Mouse (Mus musculus): Measurements from ENCODE around the gene Apeh. TPM values are rescaled to one million over a fixed set of nuclear protein-coding genes. Genes with fewer than 3 reads are reported as not detected.
A peak's percentile ranks its signal among the peaks of the same experiment; 100 is the strongest.

Apeh gene
- total and polyA plus RNA-seq, 3 experiments, result 67.5 to 148 (median 119) TPM

DNA sequence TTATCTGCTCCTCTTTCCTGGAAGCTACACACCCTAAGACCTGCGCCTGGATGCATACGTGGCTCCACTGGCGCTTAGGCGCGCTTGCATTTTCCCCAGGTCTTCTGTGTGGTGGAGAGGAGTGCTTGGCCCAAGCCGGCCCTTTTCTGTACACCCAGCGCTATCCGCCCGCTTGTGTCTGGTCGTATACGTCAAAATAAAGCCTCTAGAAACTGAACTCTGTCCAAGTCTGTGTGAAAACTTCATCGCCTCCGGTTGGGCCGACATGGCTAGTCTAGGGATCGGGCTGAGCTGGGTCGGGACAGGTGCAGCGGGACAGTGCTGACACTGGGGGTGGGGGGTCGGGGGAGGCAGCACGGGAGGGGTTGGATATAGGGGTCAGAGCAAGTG lies 45.8 kb downstream of the Apeh start:
- peaks cover 75% of the 10 kb centered on the region for H3K4me1 ChIP-seq (ENCODE audit: insufficient read depth, low read depth, low read length)

DNA sequence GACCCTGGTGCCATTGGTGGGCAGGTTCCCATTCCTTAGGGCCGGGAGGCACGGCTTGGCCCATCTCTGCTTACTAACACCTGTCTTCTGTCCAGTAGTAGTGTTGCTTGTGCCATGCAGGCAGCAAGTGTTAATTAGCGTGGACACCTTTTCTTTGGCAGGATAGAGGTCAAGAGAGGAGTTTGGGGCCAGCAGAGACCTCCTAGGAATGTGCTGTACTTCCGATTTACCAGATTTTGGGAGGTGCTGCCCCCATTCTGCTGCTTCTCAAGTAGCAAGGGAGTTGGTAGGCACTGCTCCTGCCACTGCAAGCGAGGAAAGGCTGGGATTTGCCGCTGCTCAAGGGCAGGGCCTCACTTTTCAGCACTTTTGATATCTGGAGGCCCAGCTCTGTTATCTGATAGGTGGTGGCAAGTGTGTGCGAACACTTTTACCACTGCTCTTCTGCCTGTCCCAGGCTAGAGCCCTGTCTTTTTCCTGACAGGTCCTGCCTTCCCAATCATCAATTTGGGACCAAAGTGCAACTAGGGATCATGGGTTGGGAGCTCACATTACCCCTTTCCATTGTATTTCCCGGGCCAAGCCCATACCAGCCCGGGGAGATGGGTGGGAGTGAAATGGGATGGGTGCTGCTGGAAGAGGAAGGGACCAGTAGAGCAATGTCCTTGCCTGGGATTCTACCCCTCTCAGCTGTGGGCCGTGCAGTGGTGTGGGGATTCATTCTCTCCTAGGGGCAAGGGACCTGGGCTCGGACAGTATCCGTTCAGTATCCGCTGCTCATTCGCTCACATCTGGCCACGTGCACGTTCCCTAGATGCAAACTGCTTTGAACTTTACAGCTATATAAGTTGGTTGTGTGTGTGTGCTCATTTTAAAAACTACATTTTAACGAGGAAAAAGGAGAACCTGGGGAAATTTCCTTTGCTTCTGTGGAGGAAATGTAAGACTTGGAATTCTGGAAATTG lies 46.5 kb downstream of the Apeh start:
- Histone ChIP-seq H3K9me3 (replicated peaks) (no peaks in the 10 kb centered on the region), H3K27me3 (ENCODE audit: insufficient read depth, low read length) (no peaks in the 10 kb centered on the region), H3K4me1 (ENCODE audit: insufficient read depth, low read depth, low read length) (peaks cover 69% of the 10 kb centered on the region), H3K4me3 (ENCODE audit: low read depth, low read length) (peak overlapping the region; percentile 80), H3K36me3 (replicated peaks) (peaks cover 84% of the 10 kb centered on the region)
- ATAC-seq (ENCODE audit: extremely low read depth, insufficient number of reproducible peaks, low FRiP score, poor library complexity, severe bottlenecking) (no peak), DNase-seq (ENCODE audit: low spot score) (no peak)
- TF ChIP-seq GATA1 (IDR thresholded peaks at IDR 0.05; ENCODE audit: borderline replicate concordance, low read length) (no peak), POLR2AphosphoS5 (IDR thresholded peaks at IDR 0.05; ENCODE audit: insufficient replicate concordance, low read depth, low read length) (no peak), TAL1 (conservative IDR thresholded peaks at IDR 0.05; ENCODE audit: low read depth, low read length) (no peak), CTCF (IDR thresholded peaks at IDR 0.05; ENCODE audit: low read depth, low read length) (no peak), GATA2 (IDR thresholded peaks at IDR 0.05; ENCODE audit: borderline replicate concordance, low read depth, low read length) (no peak)

More for the DNA sequence above, 45.8 kb downstream of the Apeh start:
- DNase-seq (ENCODE audit: low spot score) (peak; percentile 23), ATAC-seq (ENCODE audit: extremely low read depth, insufficient number of reproducible peaks, low FRiP score, poor library complexity, severe bottlenecking) (no peak)
- Histone ChIP-seq H3K27me3 (ENCODE audit: insufficient read depth, low read length) (no peaks in the 10 kb centered on the region), H3K4me3 (ENCODE audit: low read depth, low read length) (peak overlapping the region; percentile 80), H3K36me3 (replicated peaks) (peaks cover 84% of the 10 kb centered on the region), H3K9me3 (replicated peaks) (no peaks in the 10 kb centered on the region)
- TF ChIP-seq CTCF (IDR thresholded peaks at IDR 0.05; ENCODE audit: low read depth, low read length) (no peak), GATA2 (IDR thresholded peaks at IDR 0.05; ENCODE audit: borderline replicate concordance, low read depth, low read length) (no peak), POLR2AphosphoS5 (IDR thresholded peaks at IDR 0.05; ENCODE audit: insufficient replicate concordance, low read depth, low read length) (no peak), GATA1 (IDR thresholded peaks at IDR 0.05; ENCODE audit: borderline replicate concordance, low read length) (no peak), TAL1 (conservative IDR thresholded peaks at IDR 0.05; ENCODE audit: low read depth, low read length) (no peak)

DNA sequence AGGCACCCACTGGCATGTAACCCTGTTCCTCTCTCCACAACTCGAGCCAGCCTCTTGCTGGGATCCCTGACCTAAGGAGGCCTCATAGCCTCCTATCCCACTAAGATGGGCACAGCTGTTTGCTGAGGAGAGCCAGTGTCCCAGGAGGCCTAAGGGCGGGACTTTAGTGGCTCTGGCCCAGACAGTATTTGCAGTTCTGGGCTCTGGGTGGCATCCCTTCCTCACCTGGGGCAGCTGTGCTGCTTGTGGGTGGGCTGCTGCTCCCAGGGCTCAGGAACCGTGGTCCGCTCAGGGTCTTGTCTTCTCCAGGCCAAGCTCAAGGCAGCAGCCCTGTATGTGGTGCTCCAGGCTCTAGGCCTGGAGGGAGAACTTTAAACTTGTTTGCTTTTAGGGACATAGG lies 47.8 kb downstream of the Apeh start:
- Histone ChIP-seq H3K9me3 (replicated peaks) (no peaks in the 10 kb centered on the region), H3K4me1 (ENCODE audit: insufficient read depth, low read depth, low read length) (peaks cover 56% of the 10 kb centered on the region), H3K4me3 (ENCODE audit: low read depth, low read length) (no peak overlapping the region), H3K36me3 (replicated peaks) (peaks cover 84% of the 10 kb centered on the region), H3K27me3 (ENCODE audit: insufficient read depth, low read length) (no peaks in the 10 kb centered on the region)
- DNase-seq (ENCODE audit: low spot score) (no peak), ATAC-seq (ENCODE audit: extremely low read depth, insufficient number of reproducible peaks, low FRiP score, poor library complexity, severe bottlenecking) (no peak)
- TF ChIP-seq TAL1 (conservative IDR thresholded peaks at IDR 0.05; ENCODE audit: low read depth, low read length), result no peak
- TF ChIP-seq POLR2AphosphoS5 (IDR thresholded peaks at IDR 0.05; ENCODE audit: insufficient replicate concordance, low read depth, low read length), result no peak
- TF ChIP-seq GATA2 (IDR thresholded peaks at IDR 0.05; ENCODE audit: borderline replicate concordance, low read depth, low read length), result no peak
- no peak for TF ChIP-seq CTCF (IDR thresholded peaks at IDR 0.05; ENCODE audit: low read depth, low read length)
- no peak for TF ChIP-seq GATA1 (IDR thresholded peaks at IDR 0.05; ENCODE audit: borderline replicate concordance, low read length)

DNA sequence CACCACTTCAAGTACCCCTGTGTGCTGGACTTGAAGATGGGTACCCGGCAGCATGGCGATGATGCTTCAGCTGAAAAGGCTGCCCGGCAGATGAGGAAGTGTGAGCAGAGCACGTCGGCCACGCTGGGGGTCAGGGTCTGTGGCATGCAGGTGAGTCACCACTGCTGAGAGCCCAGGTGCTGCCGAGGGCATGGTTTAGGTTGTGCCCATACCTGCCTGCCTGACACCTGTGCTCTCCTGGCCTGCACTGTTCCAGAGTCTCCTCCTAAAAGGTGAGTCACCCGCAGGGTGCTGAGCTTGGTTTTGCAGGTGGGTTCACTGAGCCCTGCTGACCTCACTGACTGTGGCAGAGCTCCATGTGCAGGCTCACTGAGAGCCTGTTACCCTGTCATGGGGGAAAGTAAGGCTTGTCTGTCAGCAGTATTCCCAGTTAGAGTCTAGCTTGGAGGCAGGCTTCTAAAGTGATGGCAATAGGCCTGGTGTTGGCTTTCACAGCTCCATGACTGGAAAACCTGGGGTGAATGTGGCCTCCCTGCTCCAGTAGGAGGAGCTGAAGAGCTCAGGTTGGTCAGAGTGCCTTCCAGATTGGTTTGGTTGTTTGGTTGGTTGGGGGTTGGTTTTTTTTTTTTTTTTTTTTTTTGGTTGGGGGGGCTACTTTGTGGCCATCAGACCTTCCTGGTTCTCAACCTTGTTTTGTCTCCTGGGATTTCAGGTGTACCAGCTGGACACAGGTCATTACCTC lies 49.5 kb downstream of the Apeh start:
- Histone ChIP-seq H3K36me3 (replicated peaks) (peaks cover 82% of the 10 kb centered on the region), H3K4me1 (ENCODE audit: insufficient read depth, low read depth, low read length) (peaks cover 39% of the 10 kb centered on the region), H3K4me3 (ENCODE audit: low read depth, low read length) (no peak overlapping the region), H3K9me3 (replicated peaks) (no peaks in the 10 kb centered on the region), H3K27me3 (ENCODE audit: insufficient read depth, low read length) (no peaks in the 10 kb centered on the region)
- TF ChIP-seq GATA2 (IDR thresholded peaks at IDR 0.05; ENCODE audit: borderline replicate concordance, low read depth, low read length) (no peak), TAL1 (conservative IDR thresholded peaks at IDR 0.05; ENCODE audit: low read depth, low read length) (no peak), GATA1 (IDR thresholded peaks at IDR 0.05; ENCODE audit: borderline replicate concordance, low read length) (no peak), POLR2AphosphoS5 (IDR thresholded peaks at IDR 0.05; ENCODE audit: insufficient replicate concordance, low read depth, low read length) (no peak), CTCF (IDR thresholded peaks at IDR 0.05; ENCODE audit: low read depth, low read length) (no peak)
- ATAC-seq (ENCODE audit: extremely low read depth, insufficient number of reproducible peaks, low FRiP score, poor library complexity, severe bottlenecking), result no peak
- no peak for DNase-seq (ENCODE audit: low spot score)

Other genes with a start within 250 kb of the Apeh start
Only the 20 nearest of the 23 such genes appear.
- 2.0 and 3.1 TPM in 2 replicates for gene Mon1a, start 206.5 kb downstream of the Apeh start, total RNA-seq (2014; fragmentation: Nextera tagmentation)
- gene Mon1a, start 206.5 kb downstream of the Apeh start, total RNA-seq (2017), result 12.8 and 14.3 TPM in 2 replicates
- gene Mon1a, start 206.5 kb downstream of the Apeh start, polyA plus RNA-seq (2012), result 12.8 and 13.6 TPM in 2 replicates
- gene Mst1r, start 187.7 kb downstream of the Apeh start, total RNA-seq (2014; fragmentation: Nextera tagmentation), result not detected in 2 replicates
- gene Mst1r, start 187.7 kb downstream of the Apeh start, total RNA-seq (2017), result not detected in 2 replicates
- 0.01 TPM in 1 of 2 replicates, not detected in the other for gene Mst1r, start 187.7 kb downstream of the Apeh start, polyA plus RNA-seq (2012)
- not detected in 2 replicates for gene Actl11, start 166.1 kb downstream of the Apeh start, total RNA-seq (2014; fragmentation: Nextera tagmentation)
- gene Actl11, start 166.1 kb downstream of the Apeh start, total RNA-seq (2017), result 0.11 TPM in 1 of 2 replicates, not detected in the other
- gene Actl11, start 166.1 kb downstream of the Apeh start, polyA plus RNA-seq (2012), result not detected in 2 replicates
- gene Camkv, start 158.9 kb downstream of the Apeh start, total RNA-seq (2014; fragmentation: Nextera tagmentation), result not detected in 2 replicates
- gene Camkv, start 158.9 kb downstream of the Apeh start, total RNA-seq (2017), result 0.11 TPM in 1 of 2 replicates, not detected in the other
- gene Camkv, start 158.9 kb downstream of the Apeh start, polyA plus RNA-seq (2012), result not detected in 2 replicates
- 24.1 and 25.6 TPM in 2 replicates for gene Traip, start 144.5 kb downstream of the Apeh start, total RNA-seq (2014; fragmentation: Nextera tagmentation)
- gene Traip, start 144.5 kb downstream of the Apeh start, total RNA-seq (2017), result 28.7 and 32.6 TPM in 2 replicates
- 3.1 and 10.7 TPM in 2 replicates for gene Traip, start 144.5 kb downstream of the Apeh start, polyA plus RNA-seq (2012)
- 44.5 and 87.9 TPM in 2 replicates for gene Uba7, start 119.1 kb downstream of the Apeh start, total RNA-seq (2014; fragmentation: Nextera tagmentation)
- 145 and 186 TPM in 2 replicates for gene Uba7, start 119.1 kb downstream of the Apeh start, total RNA-seq (2017)
- 18.3 and 34.2 TPM in 2 replicates for gene Uba7, start 119.1 kb downstream of the Apeh start, polyA plus RNA-seq (2012)
- gene Gm20661, start 111.5 kb downstream of the Apeh start, total RNA-seq (2014; fragmentation: Nextera tagmentation), result 0.75 and 1.0 TPM in 2 replicates
- 1.8 and 2.6 TPM in 2 replicates for gene Gm20661, start 111.5 kb downstream of the Apeh start, total RNA-seq (2017)
- 0.15 TPM in 1 of 2 replicates, not detected in the other for gene Gm20661, start 111.5 kb downstream of the Apeh start, polyA plus RNA-seq (2012)
- 24.6 and 28.1 TPM in 2 replicates for gene Inka1, start 108.7 kb downstream of the Apeh start, total RNA-seq (2014; fragmentation: Nextera tagmentation)
- 74.4 and 83.2 TPM in 2 replicates for gene Inka1, start 108.7 kb downstream of the Apeh start, total RNA-seq (2017)
- gene Inka1, start 108.7 kb downstream of the Apeh start, polyA plus RNA-seq (2012), result 75.6 and 81.1 TPM in 2 replicates
- 2.9 and 4.0 TPM in 2 replicates for gene Cdhr4, start 102.1 kb downstream of the Apeh start, total RNA-seq (2014; fragmentation: Nextera tagmentation)
- 8.4 and 11.3 TPM in 2 replicates for gene Cdhr4, start 102.1 kb downstream of the Apeh start, total RNA-seq (2017)
- 0.40 and 0.57 TPM in 2 replicates for gene Cdhr4, start 102.1 kb downstream of the Apeh start, polyA plus RNA-seq (2012)
- gene Gm20662, start 98.3 kb downstream of the Apeh start, total RNA-seq (2014; fragmentation: Nextera tagmentation), result not detected in 2 replicates
- gene Gm20662, start 98.3 kb downstream of the Apeh start, total RNA-seq (2017), result 0.76 and 2.4 TPM in 2 replicates
- gene Gm20662, start 98.3 kb downstream of the Apeh start, polyA plus RNA-seq (2012), result 0.14 and 0.27 TPM in 2 replicates
- gene Ip6k1, start 92.1 kb downstream of the Apeh start, total RNA-seq (2014; fragmentation: Nextera tagmentation), result 28.5 and 30.8 TPM in 2 replicates
- gene Ip6k1, start 92.1 kb downstream of the Apeh start, total RNA-seq (2017), result 52.3 and 55.9 TPM in 2 replicates
- 57.6 and 58.5 TPM in 2 replicates for gene Ip6k1, start 92.1 kb downstream of the Apeh start, polyA plus RNA-seq (2012)
- gene Gmppb, start 45.4 kb downstream of the Apeh start, total RNA-seq (2014; fragmentation: Nextera tagmentation), result 7.2 and 8.5 TPM in 2 replicates
- 19.4 and 22.0 TPM in 2 replicates for gene Gmppb, start 45.4 kb downstream of the Apeh start, total RNA-seq (2017)
- gene Gmppb, start 45.4 kb downstream of the Apeh start, polyA plus RNA-seq (2012), result 5.1 and 6.6 TPM in 2 replicates
- gene Amigo3, start 41.4 kb downstream of the Apeh start, total RNA-seq (2014; fragmentation: Nextera tagmentation), result 0.63 TPM in 1 of 2 replicates, not detected in the other
- gene Amigo3, start 41.4 kb downstream of the Apeh start, total RNA-seq (2017), result 1.7 and 2.0 TPM in 2 replicates
- 0.31 and 0.35 TPM in 2 replicates for gene Amigo3, start 41.4 kb downstream of the Apeh start, polyA plus RNA-seq (2012)
- gene Mst1, start 14.2 kb downstream of the Apeh start, total RNA-seq (2014; fragmentation: Nextera tagmentation), result 7.1 and 11.0 TPM in 2 replicates
- gene Mst1, start 14.2 kb downstream of the Apeh start, total RNA-seq (2017), result 16.6 and 17.9 TPM in 2 replicates
- 6.7 and 8.4 TPM in 2 replicates for gene Mst1, start 14.2 kb downstream of the Apeh start, polyA plus RNA-seq (2012)
- 104 and 255 TPM in 2 replicates for gene Rnf123, start 11.3 kb downstream of the Apeh start, total RNA-seq (2014; fragmentation: Nextera tagmentation)
- gene Rnf123, start 11.3 kb downstream of the Apeh start, total RNA-seq (2017), result 18.6 and 23.5 TPM in 2 replicates
- 39.5 and 74.5 TPM in 2 replicates for gene Rnf123, start 11.3 kb downstream of the Apeh start, polyA plus RNA-seq (2012)
- 4.7 and 5.0 TPM in 2 replicates for gene Bsn, start 95.8 kb upstream of the Apeh start, total RNA-seq (2014; fragmentation: Nextera tagmentation)
- 2.8 and 3.1 TPM in 2 replicates for gene Bsn, start 95.8 kb upstream of the Apeh start, total RNA-seq (2017)
- 6.1 and 7.9 TPM in 2 replicates for gene Bsn, start 95.8 kb upstream of the Apeh start, polyA plus RNA-seq (2012)
- 21.9 and 22.1 TPM in 2 replicates for gene Dag1, start 169.4 kb upstream of the Apeh start, total RNA-seq (2014; fragmentation: Nextera tagmentation)
- gene Dag1, start 169.4 kb upstream of the Apeh start, total RNA-seq (2017), result 6.0 and 6.1 TPM in 2 replicates
- 11.9 and 13.5 TPM in 2 replicates for gene Dag1, start 169.4 kb upstream of the Apeh start, polyA plus RNA-seq (2012)
- gene Nicn1, start 195.8 kb upstream of the Apeh start, total RNA-seq (2014; fragmentation: Nextera tagmentation), result 17.6 and 20.2 TPM in 2 replicates
- gene Nicn1, start 195.8 kb upstream of the Apeh start, total RNA-seq (2017), result 5.8 and 7.6 TPM in 2 replicates
- gene Nicn1, start 195.8 kb upstream of the Apeh start, polyA plus RNA-seq (2012), result 0.35 and 0.52 TPM in 2 replicates
- 0.90 and 1.2 TPM in 2 replicates for gene Amt, start 202.2 kb upstream of the Apeh start, total RNA-seq (2014; fragmentation: Nextera tagmentation)
- 0.44 and 0.93 TPM in 2 replicates for gene Amt, start 202.2 kb upstream of the Apeh start, total RNA-seq (2017)
- gene Amt, start 202.2 kb upstream of the Apeh start, polyA plus RNA-seq (2012), result 0.03 and 0.09 TPM in 2 replicates
- gene Rhoa, start 211.5 kb upstream of the Apeh start, total RNA-seq (2014; fragmentation: Nextera tagmentation), result 409 and 426 TPM in 2 replicates
- gene Rhoa, start 211.5 kb upstream of the Apeh start, total RNA-seq (2017), result 215 and 235 TPM in 2 replicates
- gene Rhoa, start 211.5 kb upstream of the Apeh start, polyA plus RNA-seq (2012), result 122 and 136 TPM in 2 replicates

Data from G1E (cell line).